Mouse (Mus musculus): ENCODE measurements at regions not wholly inside any gene's neighbourhood (a gene's known extent, or its start where the extent isn't known, plus 50 kb on each side); places are given as distances from the start of the nearest gene placed in this dataset.

- Histone ChIP-seq H3K4me1 (ENCODE audit: control insufficient read depth, insufficient read depth) (no peaks in the 10 kb centered on the region), H3K27ac (ENCODE audit: low read depth) (no peak overlapping the region), H3K9ac (replicated peaks; ENCODE audit: low read depth, low read length) (no peak overlapping the region), H3K36me3 (replicated peaks; ENCODE audit: control insufficient read depth, insufficient read depth, low read length) (no peaks in the 10 kb centered on the region), H3K9me3 (replicated peaks; ENCODE audit: control insufficient read depth, low read length) (no peaks in the 10 kb centered on the region), H3K27me3 (ENCODE audit: control insufficient read depth, insufficient read depth, low read length) (no peaks in the 10 kb centered on the region), H3K4me2 (ENCODE audit: low read depth, low read length) (no peak overlapping the region), H3K4me3 (ENCODE audit: low read depth, low read length) (no peak overlapping the region)
- ATAC-seq (ENCODE audit: insufficient read depth, low read depth) (no peak), DNase-seq (ENCODE audit: low spot score) (no peak)
- TF ChIP-seq EP300 (IDR thresholded peaks at IDR 0.05; ENCODE audit: low read depth) (no peak), CTCF (IDR thresholded peaks at IDR 0.05; ENCODE audit: low read depth) (no peak)
- 92% methylated on average over 4 of the region's 4 CpGs for WGBS
These were observed 337.9 kb upstream of the Tmem161b start for GRCm38 (mm10) chr13:83884226-83884625.

- no peak for TF ChIP-seq EP300 (IDR thresholded peaks at IDR 0.05; ENCODE audit: low read depth)
- TF ChIP-seq CTCF (IDR thresholded peaks at IDR 0.05; ENCODE audit: low read depth) = no peak
- no peak for ATAC-seq (ENCODE audit: insufficient read depth, low read depth)
- no peak overlapping the region for H3K27ac ChIP-seq (ENCODE audit: low read depth)
- H3K9me3 ChIP-seq (replicated peaks; ENCODE audit: control insufficient read depth, low read length) = no peaks in the 10 kb centered on the region
- no peak overlapping the region for H3K4me2 ChIP-seq (ENCODE audit: low read depth, low read length)
- 70% methylated on average over 13 of the region's 13 CpGs for WGBS
- no peaks in the 10 kb centered on the region for H3K36me3 ChIP-seq (replicated peaks; ENCODE audit: control insufficient read depth, insufficient read depth, low read length)
- no peak overlapping the region for H3K4me3 ChIP-seq (ENCODE audit: low read depth, low read length)
- no peak overlapping the region for H3K9ac ChIP-seq (replicated peaks; ENCODE audit: low read depth, low read length)
- no peaks in the 10 kb centered on the region for H3K27me3 ChIP-seq (ENCODE audit: control insufficient read depth, insufficient read depth, low read length)
- no peak for DNase-seq (ENCODE audit: low spot score)
- no peaks in the 10 kb centered on the region for H3K4me1 ChIP-seq (ENCODE audit: control insufficient read depth, insufficient read depth)
These were observed 337.1 kb upstream of the Tmem161b start for GRCm38 (mm10) chr13:83884766-83885543.

- Histone ChIP-seq H3K4me2 (ENCODE audit: low read depth, low read length) (no peak overlapping the region), H3K4me3 (ENCODE audit: low read depth, low read length) (no peak overlapping the region), H3K27ac (ENCODE audit: low read depth) (no peak overlapping the region), H3K4me1 (ENCODE audit: control insufficient read depth, insufficient read depth) (no peaks in the 10 kb centered on the region), H3K9me3 (replicated peaks; ENCODE audit: control insufficient read depth, low read length) (no peaks in the 10 kb centered on the region), H3K36me3 (replicated peaks; ENCODE audit: control insufficient read depth, insufficient read depth, low read length) (no peaks in the 10 kb centered on the region), H3K27me3 (ENCODE audit: control insufficient read depth, insufficient read depth, low read length) (no peaks in the 10 kb centered on the region), H3K9ac (replicated peaks; ENCODE audit: low read depth, low read length) (no peak overlapping the region)
- WGBS = 69% methylated on average over 4 of the region's 4 CpGs
- TF ChIP-seq EP300 (IDR thresholded peaks at IDR 0.05; ENCODE audit: low read depth) (no peak), CTCF (IDR thresholded peaks at IDR 0.05; ENCODE audit: low read depth) (no peak)
- DNase-seq (ENCODE audit: low spot score) (no peak), ATAC-seq (ENCODE audit: insufficient read depth, low read depth) (no peak)
These were observed 336.4 kb upstream of the Tmem161b start for GRCm38 (mm10) chr13:83885729-83886128.

GRCm38 (mm10) chr13:83914697-83915096, 307.4 kb upstream of the Tmem161b start:
- no peak for TF ChIP-seq EP300 (IDR thresholded peaks at IDR 0.05; ENCODE audit: low read depth)
- no peak overlapping the region for H3K4me2 ChIP-seq (ENCODE audit: low read depth, low read length)
- H3K4me3 ChIP-seq (ENCODE audit: low read depth, low read length) = no peak overlapping the region
- H3K9me3 ChIP-seq (replicated peaks; ENCODE audit: control insufficient read depth, low read length) = peaks cover 6% of the 10 kb centered on the region; the same call in 1 of the 2 replicates
- H3K36me3 ChIP-seq (replicated peaks; ENCODE audit: control insufficient read depth, insufficient read depth, low read length) = no peaks in the 10 kb centered on the region
- 63% methylated on average over 2 of the region's 2 CpGs for WGBS
- no peak overlapping the region for H3K27ac ChIP-seq (ENCODE audit: low read depth)
- DNase-seq (ENCODE audit: low spot score) (no peak), ATAC-seq (ENCODE audit: insufficient read depth, low read depth) (no peak)
- no peak overlapping the region for H3K9ac ChIP-seq (replicated peaks; ENCODE audit: low read depth, low read length)
- no peaks in the 10 kb centered on the region for H3K4me1 ChIP-seq (ENCODE audit: control insufficient read depth, insufficient read depth)
- no peaks in the 10 kb centered on the region for H3K27me3 ChIP-seq (ENCODE audit: control insufficient read depth, insufficient read depth, low read length)

- no peak overlapping the region for H3K9ac ChIP-seq (replicated peaks; ENCODE audit: low read depth, low read length)
- no peak overlapping the region for H3K4me2 ChIP-seq (ENCODE audit: low read depth, low read length)
- H3K27me3 ChIP-seq (ENCODE audit: control insufficient read depth, insufficient read depth, low read length) = no peaks in the 10 kb centered on the region
- no peaks in the 10 kb centered on the region for H3K9me3 ChIP-seq (replicated peaks; ENCODE audit: control insufficient read depth, low read length)
- H3K36me3 ChIP-seq (replicated peaks; ENCODE audit: control insufficient read depth, insufficient read depth, low read length) = no peaks in the 10 kb centered on the region
- no peaks in the 10 kb centered on the region for H3K4me1 ChIP-seq (ENCODE audit: control insufficient read depth, insufficient read depth)
- ATAC-seq (ENCODE audit: insufficient read depth, low read depth) (no peak), DNase-seq (ENCODE audit: low spot score) (no peak)
- no peak overlapping the region for H3K4me3 ChIP-seq (ENCODE audit: low read depth, low read length)
- H3K27ac ChIP-seq (ENCODE audit: low read depth) = no peak overlapping the region
- no peak for TF ChIP-seq EP300 (IDR thresholded peaks at IDR 0.05; ENCODE audit: low read depth)
- TF ChIP-seq CTCF (IDR thresholded peaks at IDR 0.05; ENCODE audit: low read depth) = no peak
- WGBS = 82% methylated on average over 2 of the region's 2 CpGs
These were observed 289.3 kb upstream of the Tmem161b start for GRCm38 (mm10) chr13:83932761-83933160.

DNA sequence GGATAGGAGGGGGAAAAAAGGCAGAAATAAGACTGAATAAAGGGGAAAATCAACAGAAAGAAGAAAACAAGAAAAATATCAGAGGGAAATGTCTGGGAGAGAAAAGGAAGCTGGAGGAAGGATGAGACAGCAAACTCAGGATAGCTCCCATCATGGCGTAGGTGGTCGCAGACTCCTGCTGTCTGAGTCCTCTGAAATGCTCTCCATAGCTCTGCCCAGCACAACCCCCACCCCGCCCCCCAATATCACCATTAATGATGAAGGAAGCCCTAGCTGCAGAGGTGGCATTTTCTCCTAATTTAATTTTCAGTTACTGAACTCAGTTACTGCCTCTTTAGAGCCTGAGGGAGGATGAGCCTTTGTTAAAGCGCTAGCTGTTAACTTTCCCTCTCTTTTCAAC, 275.6 kb upstream of the Tmem161b start:
- Histone ChIP-seq H3K36me3 (replicated peaks; ENCODE audit: control insufficient read depth, insufficient read depth, low read length) (no peaks in the 10 kb centered on the region), H3K27ac (ENCODE audit: low read depth) (no peak overlapping the region), H3K9me3 (replicated peaks; ENCODE audit: control insufficient read depth, low read length) (no peaks in the 10 kb centered on the region), H3K4me3 (ENCODE audit: low read depth, low read length) (no peak overlapping the region), H3K9ac (replicated peaks; ENCODE audit: low read depth, low read length) (no peak overlapping the region), H3K4me1 (ENCODE audit: control insufficient read depth, insufficient read depth) (no peaks in the 10 kb centered on the region), H3K27me3 (ENCODE audit: control insufficient read depth, insufficient read depth, low read length) (no peaks in the 10 kb centered on the region), H3K4me2 (ENCODE audit: low read depth, low read length) (no peak overlapping the region)
- WGBS = 66% methylated on average over 4 of the region's 4 CpGs
- no peak for TF ChIP-seq CTCF (IDR thresholded peaks at IDR 0.05; ENCODE audit: low read depth)
- no peak for TF ChIP-seq EP300 (IDR thresholded peaks at IDR 0.05; ENCODE audit: low read depth)
- DNase-seq (ENCODE audit: low spot score) = no peak
- ATAC-seq (ENCODE audit: insufficient read depth, low read depth) = no peak

Measured in heart, postnatal 0 days (tissue).